Mouse (Mus musculus) ES-Bruce4 (cell line): Measurements from ENCODE around the gene Slc25a22.

Source experiments
- CTCF ChIP-seq: IDR thresholded peaks from one replicate; pipeline ENCODE4 v1.8.1; 2011; ENCODE audit warnings: low read depth, low read length
- POLR2A ChIP-seq: IDR thresholded peaks from one replicate; pipeline ENCODE4 v1.8.1; 2011; ENCODE audit warnings: low read length; ENCODE audit not compliant: insufficient read depth

DNA sequence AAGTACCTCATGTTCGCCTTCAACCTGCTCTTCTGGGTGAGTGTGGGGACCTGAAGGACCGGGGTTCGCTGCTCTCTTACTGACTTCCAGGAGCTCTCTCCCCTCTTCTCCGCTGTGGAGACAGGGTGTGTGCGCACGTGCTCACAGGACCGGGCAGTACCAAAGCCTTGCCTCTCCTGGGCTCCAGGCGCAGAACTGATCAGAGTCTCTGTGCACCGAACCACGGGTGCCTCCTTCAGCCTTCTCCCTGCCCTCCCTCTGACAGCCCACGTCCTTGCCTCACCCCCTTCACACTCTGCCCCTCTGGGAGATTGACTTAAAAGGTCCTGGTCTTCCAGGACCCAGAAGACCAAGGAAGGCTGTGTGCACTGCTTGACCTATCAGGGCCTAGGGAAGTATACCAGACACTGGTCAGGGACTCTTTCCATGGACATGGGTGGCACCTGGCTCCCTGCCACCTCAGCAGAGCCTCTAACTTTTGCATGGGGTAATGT lies 44.9 kb upstream of the Slc25a22 start:
- TF ChIP-seq POLR2A (no peak), CTCF (no peak)
